Mouse (Mus musculus) MEL (cell line): ENCODE results near the gene Trpm3.

Experiments used
- CHD1 ChIP-seq: IDR thresholded peaks from 2 replicates; pipeline ENCODE4 v1.6.1; 2012; ENCODE audit warnings: low read depth, mild to moderate bottlenecking, inconsistent platforms, low read length, improper control_type of control experiment
- CTCF ChIP-seq, 3 experiments: IDR thresholded peaks in 2 of 3; conservative IDR thresholded peaks in 1 of 3; 2 replicates each; pipeline ENCODE4 v1.5.1; 2011 to 2012; ENCODE audit warnings: low read length in 3 of 3, low read depth in 2 of 3, mild to moderate bottlenecking in 2 of 3, improper control_type of control experiment in 1 of 3, inconsistent platforms in 1 of 3, mixed read lengths in 1 of 3, moderate library complexity in 1 of 3; ENCODE audit not compliant: control insufficient read depth in 1 of 3, insufficient read depth in 1 of 3, poor library complexity in 1 of 3, severe bottlenecking in 1 of 3
- ETS1 ChIP-seq: IDR thresholded peaks from 2 replicates; pipeline ENCODE4 v1.6.1; 2012; ENCODE audit warnings: low read depth, mild to moderate bottlenecking, inconsistent platforms, low read length, improper control_type of control experiment, moderate library complexity
- JUND ChIP-seq: IDR thresholded peaks from 2 replicates; pipeline ENCODE4 v1.6.1; 2011; ENCODE audit warnings: low read depth, mild to moderate bottlenecking, improper control_type of control experiment, low read length
- KAT2A ChIP-seq: conservative IDR thresholded peaks from 2 replicates; pipeline ENCODE4 v1.6.1; 2012; ENCODE audit warnings: low read depth, low read length, improper control_type of control experiment, inconsistent platforms
- POLR2A ChIP-seq, 2 experiments: IDR thresholded peaks; 2 replicates each; pipeline ENCODE4 v1.6.1; 2011 to 2012; ENCODE audit warnings: low read length in 2 of 2, mild to moderate bottlenecking in 2 of 2, control low read depth in 1 of 2, improper control_type of control experiment in 1 of 2, low read depth in 1 of 2, moderate library complexity in 1 of 2; ENCODE audit not compliant: control insufficient read depth in 1 of 2, insufficient read depth in 1 of 2, poor library complexity in 1 of 2
- POLR2AphosphoS2 ChIP-seq: IDR thresholded peaks from 2 replicates; pipeline ENCODE4 v1.6.1; 2011; ENCODE audit warnings: low read length, improper control_type of control experiment
- TBP ChIP-seq: IDR thresholded peaks from 2 replicates; pipeline ENCODE4 v1.8.0; 2011; ENCODE audit warnings: low read depth, low read length, improper control_type of control experiment
- UBTF ChIP-seq: IDR thresholded peaks from 2 replicates; pipeline ENCODE4 v1.6.1; 2012; ENCODE audit warnings: low read depth, mild to moderate bottlenecking, inconsistent platforms, low read length, improper control_type of control experiment, moderate library complexity, borderline replicate concordance; ENCODE audit not compliant: insufficient read depth
- ZC3H11A ChIP-seq: IDR thresholded peaks from 2 replicates; pipeline ENCODE4 v1.6.1; 2012; ENCODE audit warnings: low read depth, mild to moderate bottlenecking, inconsistent platforms, low read length, improper control_type of control experiment

DNA sequence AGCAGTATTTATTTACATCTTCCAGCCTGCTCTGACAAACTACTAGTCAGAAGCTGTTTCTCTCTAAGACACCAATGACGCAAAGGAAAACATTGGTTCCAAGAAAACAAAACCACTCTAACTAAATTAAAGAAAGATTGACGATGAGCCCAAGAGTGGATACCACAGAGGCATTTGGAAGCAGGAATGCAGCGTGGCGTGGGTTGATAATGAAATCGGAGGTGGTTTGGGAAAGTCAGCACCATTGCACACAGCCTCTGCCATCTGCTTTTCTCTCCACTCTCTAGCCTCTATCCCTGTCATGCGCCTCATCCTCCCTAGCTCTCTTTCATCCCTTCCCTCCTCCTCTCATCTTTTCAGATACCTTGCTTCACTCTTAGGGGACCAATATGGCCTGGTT, 826.6 kb downstream of the Trpm3 start:
- no peak for TF ChIP-seq CTCF (IDR thresholded peaks at IDR 0.05 in 2 of 3, conservative IDR thresholded peaks at IDR 0.05 in 1 of 3; ENCODE audit: control insufficient read depth in 1 of 3, insufficient read depth in 1 of 3, low read depth in 2 of 3, low read length in 3 of 3, poor library complexity in 1 of 3, severe bottlenecking in 1 of 3)
- no peak for TF ChIP-seq JUND
- TF ChIP-seq KAT2A = no peak
- TF ChIP-seq UBTF = no peak
- no peak for TF ChIP-seq POLR2A (IDR thresholded peaks at IDR 0.05; ENCODE audit: control insufficient read depth in 1 of 2, insufficient read depth in 1 of 2, low read depth in 1 of 2, low read length in 2 of 2, poor library complexity in 1 of 2)
- no peak for TF ChIP-seq TBP
- no peak for TF ChIP-seq ZC3H11A
- TF ChIP-seq ETS1 = no peak
- TF ChIP-seq POLR2AphosphoS2 = no peak
- TF ChIP-seq CHD1 = no peak
